Mouse (Mus musculus) kidney, postnatal 25 days (tissue): ENCODE results near the gene Mitf.

ENCODE experiments used
- DNase-seq, 2 experiments: peaks; one replicate each; pipeline ENCODE4 v3.0.0; 2021; ENCODE audit warnings: mixed read lengths in 2 of 2

The Mitf gene

DNA sequence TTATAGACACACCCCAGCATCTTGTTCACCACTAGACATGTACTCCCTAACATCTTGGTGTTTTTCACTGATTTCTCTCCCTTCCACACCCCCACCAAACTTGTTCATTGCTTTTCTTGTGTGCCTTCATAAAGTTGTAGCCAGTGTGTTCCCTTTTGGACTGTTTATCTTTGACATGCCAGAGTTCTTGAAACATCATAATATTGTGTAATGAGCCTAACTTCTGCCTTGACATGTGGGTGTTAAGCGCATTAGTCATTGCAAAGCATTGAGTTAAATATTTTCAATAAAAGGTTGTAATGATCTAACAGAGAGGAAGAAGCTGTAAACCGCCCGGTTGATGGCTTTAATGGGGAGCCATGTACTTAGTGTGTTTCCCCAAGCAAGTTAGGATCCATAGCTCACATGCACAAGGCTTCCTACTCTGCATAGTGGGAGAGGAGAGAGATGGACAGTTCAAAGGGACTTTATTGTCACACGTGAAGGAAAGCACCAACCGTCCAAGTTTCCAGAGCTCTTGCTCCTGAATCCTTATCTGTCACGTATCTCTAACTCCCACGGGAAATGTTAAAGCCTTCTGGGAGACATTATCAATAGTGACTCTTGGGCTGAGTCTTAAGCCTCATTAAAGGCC lies 19.9 kb downstream of the Mitf start:
- DNase-seq = no peak

- no peak for DNase-seq
These were observed 21.2 kb downstream of the Mitf start for GRCm38 (mm10) chr6:97828021-97828420.

- DNase-seq = no peak
These were observed 22.2 kb downstream of the Mitf start for GRCm38 (mm10) chr6:97828822-97829719.

- DNase-seq = no peak
These were observed 25.6 kb downstream of the Mitf start for GRCm38 (mm10) chr6:97832501-97832900.

DNA sequence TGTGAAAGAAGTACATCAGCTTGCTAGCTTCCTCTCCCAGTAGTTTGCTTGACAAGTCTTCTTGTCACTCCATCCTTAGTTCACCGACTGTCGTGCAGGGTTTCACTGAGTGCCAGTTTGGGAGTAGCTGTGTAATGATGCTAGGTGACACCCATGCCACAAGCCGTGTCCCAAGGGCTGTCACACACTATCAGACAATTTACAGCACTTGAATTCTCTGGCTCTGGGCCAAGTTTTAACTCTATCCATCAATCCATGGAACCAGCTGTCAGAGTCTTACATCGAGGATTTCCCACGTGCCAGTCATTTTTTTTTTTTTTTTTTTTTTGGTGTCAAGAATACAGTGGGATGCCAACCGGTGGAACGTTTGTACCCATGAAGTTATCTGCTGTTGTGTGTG lies 29.3 kb downstream of the Mitf start:
- DNase-seq = no peak

GRCm38 (mm10) chr6:97837711-97838110 lies 30.9 kb downstream of the Mitf start:
- no peak for DNase-seq

DNA sequence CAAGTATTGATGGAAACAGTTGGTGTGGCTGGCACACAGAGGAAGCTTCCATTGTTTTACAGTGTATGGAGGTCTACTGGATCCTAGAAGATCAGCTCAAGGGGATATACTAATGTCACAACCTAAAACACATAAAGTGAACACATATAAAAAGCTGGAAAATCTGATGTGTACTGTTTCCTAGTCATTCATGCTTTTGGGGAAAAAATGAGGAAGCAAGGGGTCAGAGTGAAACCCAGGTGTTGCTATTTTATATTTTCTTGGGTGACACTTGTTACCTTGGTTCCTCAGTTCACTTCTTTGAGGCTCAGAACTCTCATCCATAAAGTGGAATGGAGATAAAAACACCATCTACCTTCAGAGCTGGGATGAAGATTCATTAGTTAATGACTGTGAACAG lies 32.7 kb downstream of the Mitf start:
- no peak for DNase-seq

DNA sequence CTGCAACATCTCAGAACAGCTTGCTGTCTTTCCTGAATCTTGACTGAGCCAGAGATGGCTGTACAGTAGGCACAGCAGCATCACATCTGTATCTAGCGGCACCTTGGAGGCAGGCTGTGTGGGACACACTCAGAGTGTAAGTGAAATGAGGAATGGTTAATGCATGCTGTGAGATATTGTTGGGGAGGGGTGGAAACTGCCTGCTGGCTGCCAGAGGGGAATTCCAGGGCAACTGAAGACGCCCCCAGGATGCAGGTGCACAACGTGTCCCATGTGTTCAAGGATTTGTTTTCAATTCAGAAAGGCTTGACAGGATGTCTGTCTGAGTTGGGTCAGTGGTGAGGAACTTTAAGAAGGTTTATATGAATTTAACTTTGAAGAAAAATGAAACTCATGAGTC lies 37.3 kb downstream of the Mitf start:
- DNase-seq = no peak

DNA sequence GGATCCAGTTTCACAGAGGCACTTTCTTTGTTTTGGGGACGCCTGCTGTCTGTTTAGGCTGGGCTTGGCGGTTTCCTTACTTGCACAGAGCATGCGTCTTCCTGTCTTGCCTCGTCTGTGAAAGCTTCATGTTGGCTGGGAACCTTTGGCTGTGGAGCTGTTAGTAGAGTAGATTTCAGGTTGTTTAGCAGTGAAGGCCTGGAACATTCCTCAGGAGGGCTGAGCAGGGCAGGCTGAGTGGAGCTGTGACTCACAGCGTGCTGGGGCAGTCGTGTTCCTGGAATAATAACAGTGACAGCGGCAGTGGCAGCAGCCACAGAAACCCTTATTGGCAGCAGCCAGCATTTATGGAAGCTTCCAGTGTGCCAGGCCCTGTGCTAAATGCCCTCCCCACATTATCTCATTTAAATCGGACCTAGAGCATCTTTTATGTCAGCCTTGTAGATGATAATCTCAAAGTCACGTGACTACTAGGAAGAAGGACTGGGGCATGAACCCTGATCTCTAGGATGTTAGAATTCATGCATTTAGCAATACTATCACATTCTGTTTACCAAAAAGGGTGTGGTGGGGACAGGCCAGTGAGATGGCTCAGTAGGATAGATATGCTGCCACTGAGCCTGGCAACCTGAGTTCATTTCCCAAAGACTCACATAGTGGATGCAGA lies 41.5 kb downstream of the Mitf start:
- DNase-seq = peak in 1 of 2 experiments; percentile 49

GRCm38 (mm10) chr6:97854236-97854635 lies 47.4 kb downstream of the Mitf start:
- DNase-seq = peak in 1 of 2 experiments; percentile 13

DNA sequence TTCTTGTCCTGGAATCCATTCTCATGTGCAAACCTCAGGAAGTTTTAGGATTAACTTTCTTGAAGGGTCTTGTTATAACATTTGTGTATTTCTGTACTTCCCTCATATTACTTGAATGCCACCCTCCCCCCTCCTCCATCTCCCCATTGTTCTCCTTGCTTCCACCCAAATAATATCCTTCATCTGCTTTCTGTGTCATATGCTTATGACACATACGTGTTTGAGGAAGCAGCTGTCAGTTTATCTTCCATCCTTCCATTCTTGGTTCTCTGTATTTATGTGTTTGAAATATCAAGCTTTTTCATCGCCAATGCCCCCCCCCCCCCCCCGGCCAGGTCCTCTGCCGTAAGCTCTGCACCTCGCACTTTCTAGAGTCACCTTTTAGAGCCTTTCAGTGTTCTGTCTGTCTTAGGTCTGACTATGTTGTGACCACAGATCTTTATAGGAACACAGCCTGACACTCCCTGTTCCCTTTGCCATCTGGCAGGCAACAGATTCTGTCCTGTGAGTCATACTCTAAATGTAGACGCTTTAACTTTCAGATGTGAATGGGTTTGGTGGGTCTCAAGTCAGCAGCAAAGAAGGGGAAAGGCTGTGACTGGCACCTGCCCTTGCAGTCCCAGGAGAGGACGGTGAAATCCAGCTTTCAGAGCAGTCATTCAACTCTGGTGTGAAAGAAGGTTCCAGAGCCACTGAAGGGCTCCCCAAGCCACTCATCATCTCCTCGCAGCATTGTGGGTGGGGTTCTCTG lies 48.7 kb downstream of the Mitf start:
- DNase-seq = no peak

DNA sequence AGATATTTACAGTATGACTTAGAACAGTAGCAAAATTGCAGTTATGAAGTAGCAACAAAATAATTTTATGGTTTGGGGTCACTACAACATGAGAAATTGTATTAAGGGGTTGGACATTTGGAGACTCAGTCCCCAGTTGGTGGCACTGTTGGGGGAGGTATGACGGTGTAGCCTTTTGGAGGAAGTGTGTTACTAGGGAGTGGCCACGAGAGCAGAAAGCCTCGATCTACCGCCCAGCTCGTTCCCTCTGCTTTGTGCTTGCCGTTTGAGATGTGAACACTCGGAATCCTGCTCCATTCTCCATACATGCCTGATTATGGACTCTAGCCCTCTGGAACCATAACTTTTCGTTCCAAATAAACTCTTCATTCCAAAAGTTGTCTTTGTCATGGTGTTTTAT lies 49.6 kb downstream of the Mitf start:
- no peak for DNase-seq

GRCm38 (mm10) chr6:97857690-97858089 lies 50.8 kb downstream of the Mitf start:
- DNase-seq = peak; percentile 21 to 46

DNA sequence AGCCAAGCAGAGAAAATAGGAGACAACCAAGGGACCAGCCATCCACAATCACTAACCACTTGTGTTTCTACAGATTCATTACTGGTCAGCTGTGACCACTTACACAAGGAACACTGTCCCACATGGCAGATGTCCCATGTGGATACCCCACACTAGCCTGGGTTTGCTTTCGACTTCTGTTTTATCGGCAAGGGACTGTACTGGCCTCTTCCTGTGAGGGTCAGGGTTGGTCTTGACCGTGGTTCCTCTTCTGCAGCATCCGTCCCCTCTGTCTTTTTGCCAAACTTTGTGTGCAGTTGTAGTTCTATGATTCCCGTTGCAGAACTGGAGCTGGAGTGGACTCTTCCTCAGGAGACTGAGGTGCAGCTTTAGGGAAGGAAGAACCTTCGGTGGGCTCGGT lies 59.7 kb downstream of the Mitf start:
- no peak for DNase-seq

DNA sequence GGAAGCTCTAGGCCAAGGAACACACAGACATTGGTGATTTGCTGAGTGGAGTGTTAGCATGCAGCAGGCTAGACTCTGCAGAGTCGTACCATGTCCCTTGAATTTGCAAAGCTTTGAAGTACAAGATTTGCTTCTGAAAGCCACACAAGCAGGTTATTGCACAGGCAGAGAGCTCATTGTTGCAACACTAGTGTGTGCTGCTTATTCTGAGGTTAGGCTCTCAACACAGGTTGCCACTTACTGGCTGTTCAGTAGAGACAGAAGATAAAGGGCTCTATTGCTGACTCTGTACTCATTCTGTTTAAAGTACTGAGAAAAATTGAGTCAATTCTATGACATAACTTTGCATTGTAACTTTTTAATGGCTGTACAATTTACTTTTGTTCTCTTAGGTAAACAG lies 61.2 kb downstream of the Mitf start:
- no peak for DNase-seq

GRCm38 (mm10) chr6:97869953-97870352 lies 63.1 kb downstream of the Mitf start:
- no peak for DNase-seq

DNA sequence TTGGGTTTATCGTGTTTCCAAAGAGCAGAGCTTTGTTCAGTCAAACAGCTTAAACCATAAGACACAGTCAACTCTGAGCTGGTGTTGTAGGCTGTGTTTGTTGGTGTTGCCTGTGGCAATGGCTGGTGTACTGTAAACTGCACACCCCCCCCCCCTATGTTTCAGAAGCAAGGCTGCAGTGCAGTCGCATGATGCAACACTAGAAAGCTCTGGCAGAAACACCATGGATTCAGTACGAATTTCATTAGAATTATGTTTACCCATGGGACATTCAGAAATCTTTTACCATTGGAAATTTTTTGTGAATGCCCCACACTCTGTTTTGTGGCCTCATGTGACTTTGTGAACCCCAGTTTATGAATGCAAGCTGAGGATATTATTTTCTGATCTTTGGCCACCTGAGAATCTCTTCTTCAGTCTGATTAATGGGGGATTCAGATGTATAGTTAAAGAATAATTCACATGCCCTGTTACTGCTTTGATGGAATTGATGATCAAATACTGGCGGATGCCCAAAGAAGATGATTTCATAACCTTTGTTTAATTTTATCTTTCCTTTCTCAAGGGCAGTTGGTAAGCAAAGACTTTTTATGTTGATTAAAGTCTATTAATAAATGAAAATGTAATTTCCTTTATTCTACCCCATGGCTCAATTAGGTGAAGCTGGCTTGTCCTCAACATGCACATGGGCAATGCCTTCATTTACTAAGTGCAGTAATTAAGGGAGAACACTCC lies 64.6 kb downstream of the Mitf start:
- DNase-seq = no peak

DNA sequence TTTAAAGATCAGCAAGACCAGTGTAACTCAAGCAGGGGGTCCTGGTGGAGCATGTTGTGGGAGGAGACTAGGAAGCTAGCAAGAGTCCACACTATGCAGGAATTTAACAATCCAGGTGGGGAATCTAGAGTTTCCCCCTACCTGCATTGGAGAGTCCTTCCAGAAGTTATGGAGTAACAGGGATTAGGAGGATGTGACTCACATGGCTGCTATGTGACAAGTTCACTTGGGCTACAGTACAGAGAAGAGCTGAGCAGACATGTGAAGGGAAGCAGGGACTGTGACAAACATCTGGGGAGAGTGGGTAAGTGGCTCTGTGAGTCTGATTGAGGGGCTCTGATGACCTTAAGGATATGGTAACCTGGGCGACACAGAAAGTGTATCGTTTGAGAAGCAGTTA lies 66.2 kb downstream of the Mitf start:
- DNase-seq = no peak

DNA sequence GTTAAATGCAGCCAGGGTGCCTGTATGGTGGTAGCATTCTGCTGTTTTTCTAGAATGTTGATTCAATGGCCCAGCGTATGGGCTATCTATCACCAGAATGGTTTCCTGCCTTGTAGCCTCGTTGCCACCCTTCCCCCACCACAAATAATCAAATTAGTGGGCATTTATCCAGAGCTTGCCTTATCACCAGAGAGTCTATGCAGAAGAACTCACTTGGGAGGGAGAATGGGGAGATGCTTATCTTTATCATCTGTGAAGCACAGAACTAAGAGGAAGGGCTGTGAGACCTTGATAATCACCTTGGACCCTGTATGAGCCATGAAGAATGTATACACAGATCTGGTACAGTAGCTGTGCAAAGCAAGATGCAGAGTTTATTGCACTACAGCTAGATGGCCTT lies 70.1 kb downstream of the Mitf start:
- no peak for DNase-seq

DNA sequence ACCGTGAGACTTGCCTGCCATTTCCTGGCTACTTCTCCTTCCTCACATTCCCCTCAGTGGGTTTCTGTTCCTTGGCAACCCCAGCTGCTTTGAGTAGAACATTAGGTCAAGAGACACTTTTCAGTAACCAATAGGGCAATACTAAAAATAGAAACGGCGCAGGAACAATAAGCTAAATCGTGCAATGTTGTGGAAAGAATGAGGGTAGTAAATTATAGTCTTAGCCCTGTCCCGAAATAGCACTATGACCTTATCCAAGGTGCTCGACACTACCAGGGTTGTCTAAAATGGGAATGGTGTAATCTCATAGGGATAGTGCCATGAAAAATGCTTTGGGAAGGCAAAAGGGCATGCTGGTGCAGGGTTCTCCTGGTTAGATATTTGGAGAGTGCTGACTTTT lies 70.6 kb downstream of the Mitf start:
- DNase-seq = peak in 1 of 2 experiments; percentile 47

DNA sequence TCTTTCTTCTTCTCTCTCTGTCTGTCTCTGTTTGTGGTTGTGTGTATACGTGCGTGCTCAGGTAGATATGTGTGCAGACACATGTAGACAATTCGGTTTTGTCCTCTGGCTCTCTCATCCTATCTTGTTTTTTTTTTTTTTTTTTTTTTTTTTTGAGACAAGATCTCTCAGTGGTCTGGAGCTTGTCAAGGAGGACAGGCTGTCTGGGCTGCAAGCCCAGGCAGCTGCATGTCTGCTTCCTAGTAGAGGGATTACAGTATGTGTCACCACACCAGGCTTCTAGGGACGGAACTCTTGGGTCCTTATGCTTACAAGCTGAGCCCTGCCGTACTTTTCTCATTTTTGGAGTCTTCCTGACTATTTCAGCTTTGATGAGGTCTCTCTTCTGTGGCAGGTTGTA lies 73.5 kb downstream of the Mitf start:
- no peak for DNase-seq

DNA sequence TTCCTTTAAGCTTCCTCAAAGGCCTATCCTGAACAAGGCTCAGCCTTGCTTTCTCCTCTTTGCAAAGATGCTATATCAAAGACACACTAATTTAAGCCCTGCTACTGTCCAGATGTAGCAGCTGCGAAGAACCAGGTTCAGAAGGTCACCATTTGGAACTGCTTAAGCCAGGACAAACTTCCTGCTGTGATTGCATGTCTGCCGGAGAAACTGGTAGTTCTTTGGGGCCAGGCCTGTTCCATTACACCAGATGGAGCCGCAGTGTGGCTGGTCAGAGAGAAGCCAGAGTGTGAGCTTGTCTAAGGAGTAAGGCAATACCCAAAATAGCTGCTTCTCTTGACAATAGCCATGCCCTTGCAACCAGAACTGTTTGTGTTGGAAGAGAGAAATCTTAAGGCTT lies 75.1 kb downstream of the Mitf start:
- DNase-seq = peak in 1 of 2 experiments; percentile 40
